Mouse (Mus musculus) lung, embryonic 16.5 days (tissue): ENCODE measurements around the gene Ptpn3. TPM values are rescaled to one million over a fixed set of nuclear protein-coding genes. Genes with fewer than 3 reads are reported as not detected.

Source experiments
- ATAC-seq: fragments of 200-750 bp; cut with Nextera tagmentation; 2 replicates; pipeline ENCODE4 v1.8.0; 2017; ENCODE audit warnings: low read depth, mild to moderate bottlenecking, moderate library complexity
- H3K27ac ChIP-seq: fragments of 300-500 bp; sonication (generic); 2 replicates; pipeline ENCODE4 v1.5.1; 2014; ENCODE audit warnings: mild to moderate bottlenecking, control low read depth, low read length
- H3K27me3 ChIP-seq: fragments of 300-500 bp; sonication (generic); 2 replicates; pipeline ENCODE4 v1.6.1; 2014; ENCODE audit warnings: low read depth, low read length, mixed read lengths; ENCODE audit not compliant: control insufficient read depth, insufficient read depth
- H3K36me3 ChIP-seq: fragments of 300-500 bp; sonication (generic); 2 replicates; pipeline ENCODE4 v1.6.1; 2014; ENCODE audit warnings: low read length; ENCODE audit not compliant: control insufficient read depth, insufficient read depth
- H3K4me1 ChIP-seq: fragments of 300-500 bp; sonication (generic); replicated peaks from 2 replicates; pipeline ENCODE4 v1.6.1; 2014; ENCODE audit warnings: low read length, mixed read lengths; ENCODE audit not compliant: control insufficient read depth, insufficient read depth
- H3K4me2 ChIP-seq: fragments of 300-500 bp; sonication (generic); 2 replicates; pipeline ENCODE4 v1.6.1; 2014; ENCODE audit warnings: low read depth, low read length, control low read depth
- H3K4me3 ChIP-seq: fragments of 300-500 bp; sonication (generic); 2 replicates; pipeline ENCODE4 v1.5.1; 2014; ENCODE audit warnings: mild to moderate bottlenecking, low read length, control low read depth
- H3K9ac ChIP-seq: fragments of 300-500 bp; sonication (generic); 2 replicates; pipeline ENCODE4 v1.6.1; 2014; ENCODE audit warnings: low read length, control low read depth
- H3K9me3 ChIP-seq: fragments of 300-500 bp; sonication (generic); 2 replicates; pipeline ENCODE4 v1.6.1; 2016; ENCODE audit warnings: low read length; ENCODE audit not compliant: control insufficient read depth
- WGBS: fragments of 180-500 bp; shearing (Covaris S2); extraction: QIAGEN DNeasy Blood & Tissue Kit; methylation state at CpG from one replicate; pipeline ENCODE4 v1.1.7; 2014; 5-methylcytosine and 5-hydroxymethylcytosine counted together
- polyA plus RNA-seq: library from polyadenylated mRNA; unstranded; fragments of >200 nt; fragmentation: Nextera tagmentation; extraction: Ambion mirVana; gene quantifications from 2 replicates; pipeline ENCODE4 v1.2.1, GENCODE M21; 2015

The Ptpn3 gene
- polyA plus RNA-seq, 1 experiment from 2014 or later, result 3.9 TPM

GRCm38 (mm10) chr4:57228601-57229520 lies 72.8 kb downstream of the Ptpn3 start:
- Histone ChIP-seq H3K27me3 (no peaks in the 10 kb centered on the region), H3K4me1 (no peaks in the 10 kb centered on the region), H3K4me3 (no peak overlapping the region), H3K4me2 (no peak overlapping the region), H3K9ac (no peak overlapping the region), H3K36me3 (peaks cover 10% of the 10 kb centered on the region), H3K9me3 (no peaks in the 10 kb centered on the region), H3K27ac (no peak overlapping the region)
- ATAC-seq, result no peak
- 63% methylated on average over 18 of the region's 18 CpGs for WGBS

DNA sequence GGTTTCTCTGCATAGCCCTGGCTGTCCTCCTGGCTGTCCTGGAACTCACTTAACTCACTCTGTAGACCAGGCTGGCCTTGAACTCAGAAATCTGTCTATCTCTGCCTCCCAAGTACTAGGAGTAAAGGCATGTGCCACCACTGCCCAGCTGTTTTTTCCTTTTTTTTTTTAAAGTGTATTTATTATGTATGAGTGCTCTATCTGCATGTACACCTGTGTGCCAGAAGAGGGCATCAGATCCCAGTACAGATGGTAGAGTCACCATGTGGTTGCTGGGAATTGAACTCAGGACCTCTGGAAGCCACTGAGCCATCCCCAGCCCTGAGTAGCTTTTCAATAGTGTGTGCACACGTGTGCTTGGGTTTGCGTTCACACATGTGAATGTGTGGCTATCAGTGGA lies 76.9 kb downstream of the Ptpn3 start:
- H3K9ac ChIP-seq, result no peak overlapping the region
- peaks cover 7% of the 10 kb centered on the region for H3K36me3 ChIP-seq
- no peaks in the 10 kb centered on the region for H3K4me1 ChIP-seq
- no peaks in the 10 kb centered on the region for H3K27me3 ChIP-seq
- ATAC-seq, result no peak
- WGBS, result 90% methylated on average over 2 of the region's 2 CpGs
- no peak overlapping the region for H3K4me2 ChIP-seq
- no peaks in the 10 kb centered on the region for H3K9me3 ChIP-seq
- no peak overlapping the region for H3K4me3 ChIP-seq
- H3K27ac ChIP-seq, result no peak overlapping the region

DNA sequence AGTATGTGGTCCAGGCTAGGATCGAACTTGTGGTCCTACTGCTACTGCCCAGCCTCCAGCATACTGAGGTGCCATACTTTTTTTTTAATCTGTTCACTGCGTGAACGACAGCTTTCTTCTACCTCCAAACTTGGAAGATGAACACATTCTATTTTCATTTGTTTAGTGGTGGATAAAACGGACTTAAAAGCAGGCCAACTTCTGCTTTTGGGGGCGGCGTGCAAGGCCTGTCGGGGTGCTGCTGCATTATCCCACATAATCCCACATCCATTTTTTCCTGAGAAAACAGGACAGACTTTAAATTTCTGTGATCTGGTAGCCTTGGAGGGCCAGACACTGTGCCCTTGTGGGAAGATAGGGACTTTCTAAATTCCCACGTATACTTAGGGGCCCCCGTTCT lies 83.9 kb downstream of the Ptpn3 start:
- no peak overlapping the region for H3K4me2 ChIP-seq
- H3K36me3 ChIP-seq, result no peaks in the 10 kb centered on the region
- no peak overlapping the region for H3K4me3 ChIP-seq
- 86% methylated on average over 9 of the region's 9 CpGs for WGBS
- H3K4me1 ChIP-seq, result no peaks in the 10 kb centered on the region
- ATAC-seq, result no peak
- H3K9me3 ChIP-seq, result no peaks in the 10 kb centered on the region
- H3K27ac ChIP-seq, result no peak overlapping the region
- no peaks in the 10 kb centered on the region for H3K27me3 ChIP-seq
- H3K9ac ChIP-seq, result no peak overlapping the region

DNA sequence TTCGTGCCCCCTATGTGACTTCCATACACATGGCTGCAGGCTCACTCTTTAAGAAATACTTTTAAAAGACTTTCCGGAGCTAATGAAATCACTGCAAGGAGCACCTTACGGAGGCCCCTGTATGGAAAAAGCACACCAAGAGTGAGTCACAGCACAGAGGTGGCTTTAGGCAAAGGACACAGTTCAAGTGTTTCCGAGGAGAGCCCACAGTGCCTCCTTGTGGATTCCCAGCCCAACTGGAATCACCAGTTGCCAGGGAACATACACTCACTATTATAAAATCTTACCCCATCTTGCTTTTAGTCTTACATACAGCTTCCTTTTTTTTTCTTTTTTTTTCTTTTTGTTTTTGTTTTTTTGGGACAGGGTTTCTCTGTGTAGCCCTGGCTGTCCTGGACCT lies 85.1 kb downstream of the Ptpn3 start:
- Histone ChIP-seq H3K27ac (no peak overlapping the region), H3K9ac (no peak overlapping the region), H3K9me3 (no peaks in the 10 kb centered on the region), H3K4me2 (no peak overlapping the region), H3K4me1 (no peaks in the 10 kb centered on the region), H3K36me3 (no peaks in the 10 kb centered on the region), H3K27me3 (no peaks in the 10 kb centered on the region), H3K4me3 (no peak overlapping the region)
- no peak for ATAC-seq
- 87% methylated on average over 4 of the region's 4 CpGs for WGBS

- H3K4me3 ChIP-seq, result no peak overlapping the region
- H3K9ac ChIP-seq, result no peak overlapping the region
- no peak for ATAC-seq
- H3K4me1 ChIP-seq, result no peaks in the 10 kb centered on the region
- no peaks in the 10 kb centered on the region for H3K36me3 ChIP-seq
- no peaks in the 10 kb centered on the region for H3K27me3 ChIP-seq
- WGBS, result 84% methylated on average over 9 of the region's 9 CpGs
- no peaks in the 10 kb centered on the region for H3K9me3 ChIP-seq
- no peak overlapping the region for H3K4me2 ChIP-seq
- H3K27ac ChIP-seq, result no peak overlapping the region
Measured at GRCm38 (mm10) chr4:57214852-57215251, 86.8 kb downstream of the Ptpn3 start.

GRCm38 (mm10) chr4:57214114-57214513 lies 87.5 kb downstream of the Ptpn3 start:
- H3K9ac ChIP-seq, result no peak overlapping the region
- 64% methylated on average over 3 of the region's 3 CpGs for WGBS
- ATAC-seq, result no peak
- no peak overlapping the region for H3K4me3 ChIP-seq
- H3K4me2 ChIP-seq, result no peak overlapping the region
- H3K36me3 ChIP-seq, result no peaks in the 10 kb centered on the region
- H3K9me3 ChIP-seq, result no peaks in the 10 kb centered on the region
- H3K27me3 ChIP-seq, result no peaks in the 10 kb centered on the region
- H3K4me1 ChIP-seq, result no peaks in the 10 kb centered on the region
- no peak overlapping the region for H3K27ac ChIP-seq

GRCm38 (mm10) chr4:57211706-57212105 lies 89.9 kb downstream of the Ptpn3 start:
- H3K9ac ChIP-seq, result no peak overlapping the region
- H3K27me3 ChIP-seq, result no peaks in the 10 kb centered on the region
- no peaks in the 10 kb centered on the region for H3K36me3 ChIP-seq
- H3K9me3 ChIP-seq, result no peaks in the 10 kb centered on the region
- ATAC-seq, result no peak
- no peaks in the 10 kb centered on the region for H3K4me1 ChIP-seq
- H3K4me2 ChIP-seq, result no peak overlapping the region
- no peak overlapping the region for H3K4me3 ChIP-seq
- H3K27ac ChIP-seq, result no peak overlapping the region
- WGBS, result 56% methylated on average over 2 of the region's 2 CpGs

GRCm38 (mm10) chr4:57205908-57206307 lies 95.7 kb downstream of the Ptpn3 start:
- no peak overlapping the region for H3K9ac ChIP-seq
- WGBS, result 72% methylated on average over 8 of the region's 8 CpGs
- H3K36me3 ChIP-seq, result no peaks in the 10 kb centered on the region
- H3K9me3 ChIP-seq, result no peaks in the 10 kb centered on the region
- ATAC-seq, result no peak
- H3K27me3 ChIP-seq, result no peaks in the 10 kb centered on the region
- no peak overlapping the region for H3K4me3 ChIP-seq
- 0 out of 2 replicates have a peak, but pooled peaks cover 3% of the 10 kb centered on the region for H3K4me1 ChIP-seq
- no peak overlapping the region for H3K27ac ChIP-seq
- H3K4me2 ChIP-seq, result no peak overlapping the region

GRCm38 (mm10) chr4:57204780-57205179 lies 96.9 kb downstream of the Ptpn3 start:
- 0 out of 2 replicates have a peak, but pooled peaks cover 3% of the 10 kb centered on the region for H3K4me1 ChIP-seq
- no peaks in the 10 kb centered on the region for H3K27me3 ChIP-seq
- WGBS, result 76% methylated on average over 11 of the region's 11 CpGs
- H3K4me3 ChIP-seq, result no peak overlapping the region
- no peak overlapping the region for H3K27ac ChIP-seq
- H3K9me3 ChIP-seq, result no peaks in the 10 kb centered on the region
- H3K9ac ChIP-seq, result no peak overlapping the region
- H3K36me3 ChIP-seq, result no peaks in the 10 kb centered on the region
- no peak overlapping the region for H3K4me2 ChIP-seq
- ATAC-seq, result no peak
